Mouse (Mus musculus) bone marrow, adult 2 months (tissue): ENCODE data around the gene Tor2a.

ENCODE experiments used
- CTCF ChIP-seq: fragments of 200-500 bp; IDR thresholded peaks from 2 replicates; pipeline ENCODE4 v1.5.1; 2011; ENCODE audit warnings: low read length, control low read depth; ENCODE audit not compliant: control insufficient read depth, insufficient read depth
- POLR2A ChIP-seq: fragments of 200-500 bp; IDR thresholded peaks from 2 replicates; pipeline ENCODE4 v1.6.1; 2011; ENCODE audit warnings: low read depth, mild to moderate bottlenecking, control low read depth, low read length, borderline replicate concordance; ENCODE audit not compliant: control insufficient read depth

DNA sequence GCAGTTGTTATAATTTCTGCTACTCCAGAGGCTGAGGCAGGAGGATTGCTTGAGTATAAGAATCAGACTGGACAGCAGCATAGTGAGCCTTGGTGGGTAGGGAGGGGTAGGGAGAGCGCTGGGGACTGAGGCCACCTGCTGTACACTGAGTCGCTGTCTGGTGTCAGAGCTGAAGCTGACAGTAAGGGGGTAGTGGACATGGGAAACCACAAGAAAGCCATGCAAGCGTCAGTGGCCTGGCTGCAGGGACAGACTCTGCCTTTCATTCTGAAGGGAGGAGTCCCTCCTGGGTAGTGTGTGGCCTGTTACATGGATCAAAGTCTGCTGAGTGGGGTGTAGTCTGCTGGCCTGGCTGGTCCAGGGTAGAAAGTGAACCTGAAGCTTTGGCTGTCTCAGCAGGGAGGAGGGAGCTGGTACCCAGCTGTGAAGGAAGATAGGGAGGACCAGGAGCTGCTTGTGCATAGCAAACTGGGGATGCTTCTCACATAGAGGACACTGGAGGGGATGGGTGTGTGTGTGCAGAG lies 20.7 kb upstream of the Tor2a start:
- TF ChIP-seq CTCF = no peak
- TF ChIP-seq POLR2A = no peak
